In genomic region chr6:118769792-118770191, GRCm38 (mm10) we compare ENCODE assay signal across 22 mouse cellular contexts.
"Had no signal": no experiment of that assay in that cellular context is flagged by ENCODE, and none has a peak within 500 bp of the region (broad histone marks: within the 10 kb centered on the region; RNA-seq: fewer than 3 reads in every experiment).

No protein-coding gene starts in this region.

- H3K4me3 ChIP-seq: gastrocnemius, adult 2 months; heart, embryonic 10.5 days; heart, embryonic 12.5 days; hindbrain, embryonic 13.5 days; hindbrain, embryonic 15.5 days; layer of hippocampus, adult 2 months; left cerebral cortex, adult 2 months; limb, embryonic 10.5 days; limb, embryonic 12.5 days had no signal

- H3K4me1 ChIP-seq: hindbrain, embryonic 13.5 days; hindbrain, embryonic 15.5 days; limb, embryonic 10.5 days; limb, embryonic 12.5 days had no signal

- H3K27me3 ChIP-seq: heart, embryonic 12.5 days; hindbrain, embryonic 13.5 days; hindbrain, embryonic 15.5 days; limb, embryonic 12.5 days had no signal

- H3K27ac ChIP-seq: gastrocnemius, adult 2 months; heart, embryonic 10.5 days; hindbrain, embryonic 13.5 days; hindbrain, embryonic 15.5 days; hindbrain, postnatal 0 days; layer of hippocampus, adult 2 months; left cerebral cortex, adult 2 months; limb, embryonic 10.5 days; limb, embryonic 12.5 days; liver, embryonic 14.5 days had no signal

- H3K9me3 ChIP-seq: heart, embryonic 10.5 days; hindbrain, embryonic 13.5 days; hindbrain, embryonic 15.5 days; limb, embryonic 10.5 days had no signal

- H3K9ac ChIP-seq: heart, embryonic 12.5 days; hindbrain, embryonic 13.5 days; hindbrain, embryonic 15.5 days; limb, embryonic 12.5 days; liver, embryonic 14.5 days had no signal

- ATAC-seq: hindbrain, postnatal 0 days; intestine, embryonic 16.5 days had no signal

- DNase-seq: gastrocnemius, adult 2 months; gastrocnemius, postnatal 10 days; gastrocnemius, postnatal 25 days; heart, adult 18-20 months; heart, postnatal 14 days; heart, postnatal 36 days; kidney, adult 11 months; kidney, adult 2 months; kidney, postnatal 10 days; kidney, postnatal 25 days; kidney, postnatal 4 days had no signal

- H3K4me2 ChIP-seq: heart, embryonic 12.5 days; hindbrain, embryonic 13.5 days; hindbrain, embryonic 15.5 days; limb, embryonic 12.5 days had no signal
